Mouse (Mus musculus) intestine, postnatal 0 days (tissue): ENCODE results near the gene B4galnt3. TPM values are rescaled to one million over a fixed set of nuclear protein-coding genes. Genes with fewer than 3 reads are reported as not detected.
"Not testable (repeated sequence)": the region's sequence is repeated elsewhere in the genome, so short reads cannot be mapped to it uniquely, and the experiment has no call there.

ENCODE experiments used
- ATAC-seq: fragments of 200-750 bp; cut with Nextera tagmentation; 2 replicates; pipeline ENCODE4 v1.8.0; 2017; ENCODE audit warnings: mild to moderate bottlenecking, moderate TSS enrichment, moderate library complexity
- H3K27ac ChIP-seq: fragments of 300-500 bp; sonication (generic); 2 replicates; pipeline ENCODE4 v1.5.1; 2014; ENCODE audit warnings: mild to moderate bottlenecking, low read depth, low read length, moderate library complexity
- H3K27me3 ChIP-seq: fragments of 300-500 bp; sonication (generic); replicated peaks from 2 replicates; pipeline ENCODE4 v1.6.1; 2014; ENCODE audit warnings: low read length, mixed read lengths; ENCODE audit not compliant: control insufficient read depth, insufficient read depth
- H3K36me3 ChIP-seq: fragments of 300-500 bp; sonication (generic); 2 replicates; pipeline ENCODE4 v1.6.1; 2014; ENCODE audit warnings: mild to moderate bottlenecking, moderate library complexity; ENCODE audit not compliant: control insufficient read depth, insufficient read depth
- H3K4me1 ChIP-seq: fragments of 300-500 bp; sonication (generic); replicated peaks from 2 replicates; pipeline ENCODE4 v1.6.1; 2014; ENCODE audit warnings: antibody characterized with exemption, low read length, mixed read lengths; ENCODE audit not compliant: control insufficient read depth, insufficient read depth
- H3K4me2 ChIP-seq: fragments of 300-500 bp; sonication (generic); replicated peaks from 2 replicates; pipeline ENCODE4 v1.6.1; 2014; ENCODE audit warnings: low read depth, mild to moderate bottlenecking, moderate library complexity
- H3K4me3 ChIP-seq: fragments of 300-500 bp; sonication (generic); 2 replicates; pipeline ENCODE4 v1.5.1; 2014; ENCODE audit warnings: low read depth, low read length
- H3K9ac ChIP-seq: fragments of 300-500 bp; sonication (generic); 2 replicates; pipeline ENCODE4 v1.6.1; 2014; ENCODE audit warnings: mild to moderate bottlenecking, low read depth, low read length
- H3K9me3 ChIP-seq: fragments of 300-500 bp; sonication (generic); 2 replicates; pipeline ENCODE4 v1.6.1; 2016; ENCODE audit warnings: mixed run types; ENCODE audit not compliant: control insufficient read depth
- CTCF ChIP-seq: sonication (generic); IDR thresholded peaks from 2 replicates; pipeline ENCODE4 v1.5.1; 2016; ENCODE audit warnings: low read depth, mild to moderate bottlenecking, control low read depth, antibody characterized with exemption, moderate library complexity
- WGBS: fragments of 180-500 bp; shearing (Covaris S2); extraction: QIAGEN DNeasy Blood & Tissue Kit; methylation state at CpG from one replicate; pipeline ENCODE4 v1.1.7; 2014; 5-methylcytosine and 5-hydroxymethylcytosine counted together
- polyA plus RNA-seq: library from polyadenylated mRNA; unstranded; fragments of >200 nt; fragmentation: Nextera tagmentation; extraction: Ambion mirVana; gene quantifications from 2 replicates; pipeline ENCODE4 v1.2.1, GENCODE M21; 2015

Gene B4galnt3
- polyA plus RNA-seq, 1 experiment from 2014 or later, result 0.95 TPM

- Histone ChIP-seq H3K9me3 (no peaks in the 10 kb centered on the region), H3K36me3 (no peaks in the 10 kb centered on the region), H3K27me3 (no peaks in the 10 kb centered on the region), H3K4me1 (no peaks in the 10 kb centered on the region), H3K27ac (no peak overlapping the region), H3K4me2 (no peak overlapping the region), H3K9ac (no peak overlapping the region), H3K4me3 (no peak overlapping the region)
- WGBS, result 13% methylated on average over 6 of the region's 6 CpGs
- ATAC-seq, result peak; percentile 51; the same call in 1 of the 2 replicates
- TF ChIP-seq CTCF, result peak; percentile 84
Observed at GRCm38 (mm10) chr6:120301137-120301536, 6.8 kb upstream of the B4galnt3 start.

GRCm38 (mm10) chr6:120296589-120296988, 2.2 kb upstream of the B4galnt3 start:
- not testable (repeated sequence) for H3K9me3 ChIP-seq, H3K27ac ChIP-seq, H3K4me3 ChIP-seq, H3K27me3 ChIP-seq, H3K4me2 ChIP-seq, H3K4me1 ChIP-seq, ATAC-seq, H3K9ac ChIP-seq, H3K36me3 ChIP-seq
- peak; percentile 42 for TF ChIP-seq CTCF
- WGBS, result 94% methylated on average over 2 of the region's 2 CpGs

- WGBS, result 1% methylated on average over 16 of the region's 16 CpGs
- no peak for TF ChIP-seq CTCF
- H3K4me1 ChIP-seq, result no peaks in the 10 kb centered on the region
- H3K9ac ChIP-seq, result peak overlapping the region; percentile 59
- H3K9me3 ChIP-seq, result no peaks in the 10 kb centered on the region
- peak; percentile 87 for ATAC-seq
- peak overlapping the region; percentile 71 for H3K4me3 ChIP-seq
- no peaks in the 10 kb centered on the region for H3K36me3 ChIP-seq
- H3K27me3 ChIP-seq, result no peaks in the 10 kb centered on the region
- H3K27ac ChIP-seq, result no peak overlapping the region
- H3K4me2 ChIP-seq, result peak overlapping the region; percentile 98
Observed at GRCm38 (mm10) chr6:120294785-120295133, 400 bp upstream of the B4galnt3 start.

- WGBS, result 83% methylated on average over 7 of the region's 7 CpGs
- Histone ChIP-seq H3K27ac (no peak overlapping the region), H3K36me3 (no peaks in the 10 kb centered on the region), H3K4me2 (no peak overlapping the region), H3K27me3 (no peaks in the 10 kb centered on the region), H3K9ac (no peak overlapping the region), H3K9me3 (no peaks in the 10 kb centered on the region), H3K4me1 (no peaks in the 10 kb centered on the region), H3K4me3 (no peak overlapping the region)
- TF ChIP-seq CTCF, result no peak
- no peak for ATAC-seq
Observed at GRCm38 (mm10) chr6:120291396-120292009, 2.9 kb downstream of the B4galnt3 start.

GRCm38 (mm10) chr6:120289430-120289829, 4.9 kb downstream of the B4galnt3 start:
- ATAC-seq, result no peak
- TF ChIP-seq CTCF, result no peak
- H3K4me2 ChIP-seq, result no peak overlapping the region
- no peak overlapping the region for H3K27ac ChIP-seq
- WGBS, result 75% methylated on average over 4 of the region's 4 CpGs
- H3K4me3 ChIP-seq, result no peak overlapping the region
- no peaks in the 10 kb centered on the region for H3K9me3 ChIP-seq
- H3K9ac ChIP-seq, result no peak overlapping the region
- H3K4me1 ChIP-seq, result no peaks in the 10 kb centered on the region
- no peaks in the 10 kb centered on the region for H3K36me3 ChIP-seq
- no peaks in the 10 kb centered on the region for H3K27me3 ChIP-seq

GRCm38 (mm10) chr6:120288541-120288940, 5.8 kb downstream of the B4galnt3 start:
- WGBS, result 33% methylated on average over 7 of the region's 7 CpGs
- H3K27me3 ChIP-seq, result no peaks in the 10 kb centered on the region
- no peak overlapping the region for H3K4me3 ChIP-seq
- H3K9ac ChIP-seq, result no peak overlapping the region
- no peak overlapping the region for H3K4me2 ChIP-seq
- no peak for ATAC-seq
- no peak for TF ChIP-seq CTCF
- no peaks in the 10 kb centered on the region for H3K4me1 ChIP-seq
- no peak overlapping the region for H3K27ac ChIP-seq
- no peaks in the 10 kb centered on the region for H3K9me3 ChIP-seq
- H3K36me3 ChIP-seq, result no peaks in the 10 kb centered on the region

- Histone ChIP-seq H3K4me1 (no peaks in the 10 kb centered on the region), H3K4me2 (no peak overlapping the region), H3K36me3 (no peaks in the 10 kb centered on the region), H3K9ac (no peak overlapping the region), H3K9me3 (no peaks in the 10 kb centered on the region), H3K4me3 (no peak overlapping the region), H3K27ac (no peak overlapping the region), H3K27me3 (no peaks in the 10 kb centered on the region)
- 94% methylated on average over 9 of the region's 9 CpGs for WGBS
- TF ChIP-seq CTCF, result no peak
- no peak for ATAC-seq
Observed at GRCm38 (mm10) chr6:120287279-120287678, 7.1 kb downstream of the B4galnt3 start.
